Mouse (Mus musculus) monocyte, adult 5-6 weeks (primary cell): ENCODE data around the gene Cchcr1. TPM values are rescaled to one million over a fixed set of nuclear protein-coding genes. Genes with fewer than 3 reads are reported as not detected.

Experiments used
- ATAC-seq: fragments of 153-309, 156-312 bp; replicated peaks from 2 replicates; pipeline ENCODE4 v1.8.0; 2017; ENCODE audit warnings: mild to moderate bottlenecking; ENCODE audit not compliant: low TSS enrichment, insufficient number of reproducible peaks, severe bottlenecking, poor library complexity, low FRiP score
- total RNA-seq: library from RNA; stranded (forward); fragments of 200-1000, 200-491, 200-594 nt; gene quantifications from 3 replicates; pipeline ENCODE4 v1.2.3, GENCODE M21; 2017

Gene Cchcr1
- total RNA-seq, 1 experiment from 2014 or later, result 6.7 TPM

GRCm38 (mm10) chr17:35549437-35550142, 32.7 kb downstream of the Cchcr1 start:
- ATAC-seq, result no peak

GRCm38 (mm10) chr17:35550143-35550494, 33.2 kb downstream of the Cchcr1 start:
- no peak for ATAC-seq

- no peak for ATAC-seq
Observed at GRCm38 (mm10) chr17:35550871-35551270, 34.0 kb downstream of the Cchcr1 start.

GRCm38 (mm10) chr17:35551881-35552414, 35.0 kb downstream of the Cchcr1 start, which contains the start of gene Cdsn:
TSS of gene Cdsn (plus strand) at chr17:35552128.
- no peak for ATAC-seq

- no peak for ATAC-seq
Observed at GRCm38 (mm10) chr17:35554321-35554720, 37.4 kb downstream of the Cchcr1 start.

- ATAC-seq, result no peak
Observed at GRCm38 (mm10) chr17:35554761-35555397, 38.0 kb downstream of the Cchcr1 start.

- no peak for ATAC-seq
Observed at GRCm38 (mm10) chr17:35556186-35556765, 39.4 kb downstream of the Cchcr1 start.

GRCm38 (mm10) chr17:35556812-35557211, 39.9 kb downstream of the Cchcr1 start:
- peak; percentile 47; the same call in 1 of the 2 replicates for ATAC-seq

- ATAC-seq, result no peak; the same call in 1 of the 2 replicates
Observed at GRCm38 (mm10) chr17:35557351-35557750, 40.5 kb downstream of the Cchcr1 start.

GRCm38 (mm10) chr17:35558216-35558615, 41.3 kb downstream of the Cchcr1 start:
- ATAC-seq, result no peak

- ATAC-seq, result no peak
Observed at GRCm38 (mm10) chr17:35567150-35567549, 50.2 kb downstream of the Cchcr1 start, which contains the start of gene 2300002M23Rik. TSS of gene 2300002M23Rik (plus strand) at chr17:35567450.

- ATAC-seq, result no peak
Observed at GRCm38 (mm10) chr17:35567767-35568166, 50.9 kb downstream of the Cchcr1 start.

GRCm38 (mm10) chr17:35569091-35569944, 52.4 kb downstream of the Cchcr1 start:
- ATAC-seq, result no peak

GRCm38 (mm10) chr17:35570836-35571235, 53.9 kb downstream of the Cchcr1 start:
- ATAC-seq, result no peak

GRCm38 (mm10) chr17:35571477-35571876, 54.6 kb downstream of the Cchcr1 start:
- ATAC-seq, result no peak

- peak; percentile 83 for ATAC-seq
Observed at GRCm38 (mm10) chr17:35578211-35578610, 61.3 kb downstream of the Cchcr1 start.
